Mouse (Mus musculus): ENCODE results near the gene Mki67. TPM values are rescaled to one million over a fixed set of nuclear protein-coding genes. Genes with fewer than 3 reads are reported as not detected.

The Mki67 gene
- total and polyA plus RNA-seq, 3 experiments, result 88.6 to 401 (median 271) TPM

DNA sequence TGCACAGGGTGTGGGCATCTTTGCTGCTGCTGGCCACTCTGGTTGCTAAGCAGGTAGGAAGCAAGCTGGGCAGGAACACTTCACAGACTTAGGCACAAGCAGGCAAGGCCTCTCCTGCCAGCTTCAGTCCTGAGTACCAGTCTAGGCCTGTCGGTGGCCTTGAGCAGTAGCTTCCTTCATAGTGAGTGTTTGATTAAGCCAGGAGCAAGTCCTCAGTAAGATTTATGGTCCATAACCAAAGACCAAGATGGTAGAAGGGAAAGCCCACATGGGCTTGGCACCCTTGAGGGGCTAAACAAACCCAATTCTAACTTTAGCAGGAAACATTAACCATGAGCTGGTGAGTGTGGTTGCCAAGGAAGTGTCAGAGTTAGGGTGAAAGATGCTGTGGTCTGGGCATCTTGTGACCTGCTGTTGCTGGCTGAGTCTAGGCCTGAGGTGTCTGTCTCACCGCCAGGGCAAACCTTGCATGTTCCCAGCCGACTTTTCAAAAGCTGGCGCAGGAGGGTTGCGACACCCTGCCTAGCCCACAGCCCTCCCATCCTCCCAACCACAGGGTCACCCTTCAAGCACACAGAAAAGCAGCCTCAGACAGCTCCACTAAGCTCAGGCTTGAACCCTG is 56.7 kb downstream of the Mki67 start:
- no peaks in the 10 kb centered on the region; a peak in 1 of 4 replicates for H3K36me3 ChIP-seq (ENCODE audit: control insufficient read depth in 1 of 2, insufficient read depth in 2 of 2, low read length in 2 of 2)
- no peaks in the 10 kb centered on the region for H3K9me3 ChIP-seq (replicated peaks; ENCODE audit: insufficient read depth, low read length)
- no peak overlapping the region for H3K27ac ChIP-seq (ENCODE audit: control insufficient read depth, low read depth, low read length)
- no peak for TF ChIP-seq CTCF (IDR thresholded peaks at IDR 0.05 in 2 of 3, conservative IDR thresholded peaks at IDR 0.05 in 1 of 3; ENCODE audit: control insufficient read depth in 1 of 3, insufficient read depth in 1 of 3, low read depth in 2 of 3, low read length in 3 of 3, poor library complexity in 1 of 3, severe bottlenecking in 1 of 3)
- no peak for TF ChIP-seq MAX (IDR thresholded peaks at IDR 0.05; ENCODE audit: low read length)
- TF ChIP-seq ELF1 (IDR thresholded peaks at IDR 0.05; ENCODE audit: low read depth, low read length), result no peak
- no peak for TF ChIP-seq ZC3H11A (IDR thresholded peaks at IDR 0.05; ENCODE audit: low read depth, low read length)
- no peak for TF ChIP-seq JUND (IDR thresholded peaks at IDR 0.05; ENCODE audit: low read depth, low read length)
- TF ChIP-seq SMC3 (IDR thresholded peaks at IDR 0.05; ENCODE audit: low read depth, low read length), result no peak
- no peak for TF ChIP-seq GABPA (IDR thresholded peaks at IDR 0.05; ENCODE audit: low read depth, low read length)
- TF ChIP-seq RAD21 (IDR thresholded peaks at IDR 0.05; ENCODE audit: low read depth, low read length), result no peak
- TF ChIP-seq MEF2A (IDR thresholded peaks at IDR 0.05; ENCODE audit: extremely low read depth, insufficient replicate concordance, low read depth, low read length, poor library complexity, severe bottlenecking), result no peak
- H3K4me1 ChIP-seq (ENCODE audit: control insufficient read depth in 1 of 2, insufficient read depth in 2 of 2, low read length in 2 of 2), result 0 out of 4 replicates have a peak, but pooled peaks cover 0 to 4% of the 10 kb centered on the region in 2 experiments
- DNase-seq (ENCODE audit: low read depth, low spot score), result no peak
- H3K9ac ChIP-seq (ENCODE audit: control insufficient read depth, low read depth, low read length, poor library complexity, severe bottlenecking), result no peak overlapping the region
- no peaks in the 10 kb centered on the region for H3K27me3 ChIP-seq (ENCODE audit: control insufficient read depth in 1 of 2, insufficient read depth in 2 of 2, low read length in 2 of 2)
- no peaks in the 10 kb centered on the region for H3K79me2 ChIP-seq (ENCODE audit: control insufficient read depth, insufficient read depth, low read length, poor library complexity)
- no peak overlapping the region for H3K4me3 ChIP-seq (ENCODE audit: control insufficient read depth in 1 of 2, insufficient read depth in 1 of 2, low read depth in 2 of 2, low read length in 2 of 2)

DNA sequence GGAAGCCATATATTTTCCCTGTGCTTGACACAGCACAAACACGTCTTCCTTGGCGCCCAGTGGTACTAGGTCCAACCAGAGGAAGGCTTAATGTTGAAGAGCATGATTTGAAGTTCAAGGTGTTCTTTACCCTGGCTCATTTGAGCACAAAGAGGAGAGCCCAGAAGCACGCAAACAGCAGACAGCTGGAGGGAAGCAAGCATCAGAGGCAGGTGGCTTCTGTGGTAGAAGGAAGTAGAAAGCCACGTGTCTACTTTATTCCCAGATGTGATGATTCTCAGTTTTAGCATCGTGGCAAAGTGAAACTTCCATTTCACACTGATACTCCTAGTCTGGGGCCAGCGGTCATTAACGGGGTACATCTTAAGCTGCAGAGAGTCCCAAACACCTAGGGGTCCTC is 58.0 kb downstream of the Mki67 start:
- TF ChIP-seq CHD1 (IDR thresholded peaks at IDR 0.05; ENCODE audit: low read depth, low read length), result no peak
- no peak for TF ChIP-seq GATA1 (IDR thresholded peaks at IDR 0.05; ENCODE audit: low read depth, low read length)
- no peak for TF ChIP-seq ZC3H11A (IDR thresholded peaks at IDR 0.05; ENCODE audit: low read depth, low read length)
- TF ChIP-seq MYB (IDR thresholded peaks at IDR 0.05; ENCODE audit: low read depth, low read length), result no peak
- TF ChIP-seq JUND (IDR thresholded peaks at IDR 0.05; ENCODE audit: low read depth, low read length), result no peak
- TF ChIP-seq UBTF (IDR thresholded peaks at IDR 0.05; ENCODE audit: borderline replicate concordance, insufficient read depth, low read depth, low read length), result no peak
- TF ChIP-seq CHD2 (IDR thresholded peaks at IDR 0.05; ENCODE audit: low read length), result no peak
- no peak for TF ChIP-seq ZKSCAN1 (IDR thresholded peaks at IDR 0.05; ENCODE audit: low read depth, low read length)
- no peak for TF ChIP-seq RCOR1 (IDR thresholded peaks at IDR 0.05; ENCODE audit: low read depth, low read length)
- no peak for TF ChIP-seq MXI1 (IDR thresholded peaks at IDR 0.05; ENCODE audit: low read depth, low read length)
- no peak for TF ChIP-seq USF2 (IDR thresholded peaks at IDR 0.05; ENCODE audit: borderline replicate concordance in 1 of 2, insufficient read depth in 1 of 2, low read depth in 1 of 2, low read length in 2 of 2)
- TF ChIP-seq TAL1 (IDR thresholded peaks at IDR 0.05; ENCODE audit: low read length), result no peak
- no peak for TF ChIP-seq POLR2AphosphoS5 (IDR thresholded peaks at IDR 0.05; ENCODE audit: borderline replicate concordance, low read depth, low read length)
- H3K27ac ChIP-seq (ENCODE audit: control insufficient read depth, low read depth, low read length), result no peak overlapping the region
- no peak overlapping the region for H3K4me3 ChIP-seq (ENCODE audit: control insufficient read depth in 1 of 2, insufficient read depth in 1 of 2, low read depth in 2 of 2, low read length in 2 of 2)
- no peaks in the 10 kb centered on the region for H3K27me3 ChIP-seq (ENCODE audit: control insufficient read depth in 1 of 2, insufficient read depth in 2 of 2, low read length in 2 of 2)
- H3K36me3 ChIP-seq (ENCODE audit: control insufficient read depth in 1 of 2, insufficient read depth in 2 of 2, low read length in 2 of 2), result no peaks in the 10 kb centered on the region; a peak in 1 of 4 replicates
- no peak overlapping the region for H3K9ac ChIP-seq (ENCODE audit: control insufficient read depth, low read depth, low read length, poor library complexity, severe bottlenecking)
- H3K9me3 ChIP-seq (replicated peaks; ENCODE audit: insufficient read depth, low read length), result no peaks in the 10 kb centered on the region
- H3K4me1 ChIP-seq (ENCODE audit: control insufficient read depth in 1 of 2, insufficient read depth in 2 of 2, low read length in 2 of 2), result 0 out of 4 replicates have a peak, but pooled peaks cover 0 to 4% of the 10 kb centered on the region in 2 experiments
- H3K79me2 ChIP-seq (ENCODE audit: control insufficient read depth, insufficient read depth, low read length, poor library complexity), result no peaks in the 10 kb centered on the region
- no peak for DNase-seq (ENCODE audit: low read depth, low spot score)

Data from MEL (cell line).